1 mouse cellular context compared by ENCODE assay signal in genomic region chr1:128337708-128338320, GRCm38 (mm10).
TF ChIP-seq lines count a peak whose summit lies in the region.

No protein-coding gene starts in this region.

TF ChIP-seq in CH12.LX, 34 proteins besides CTCF, POLR2A, EP300 and RAD21 (continued from another document):
- TF ChIP-seq MEF2A (IDR thresholded peaks at IDR 0.05; ENCODE audit: borderline replicate concordance, low read depth, low read length): no peak
- no peak for TF ChIP-seq NRF1 (IDR thresholded peaks at IDR 0.05; ENCODE audit: low read depth, low read length)
- TF ChIP-seq JUN (IDR thresholded peaks at IDR 0.05; ENCODE audit: insufficient read depth, low read depth, low read length): no peak
- TF ChIP-seq POLR2AphosphoS2 (IDR thresholded peaks at IDR 0.05; ENCODE audit: low read depth, low read length): no peak
TF ChIP-seq in CH12.LX: peak in this region for 0.
